Mouse (Mus musculus) midbrain, embryonic 12.5 days (tissue): ENCODE results near the gene Smpd3. TPM values are rescaled to one million over a fixed set of nuclear protein-coding genes. Genes with fewer than 3 reads are reported as not detected.
A peak's percentile ranks its signal among the peaks of the same experiment; 100 is the strongest.

Experiments
- ATAC-seq: fragments of 200-750 bp; cut with Nextera tagmentation; 2 replicates; pipeline ENCODE4 v1.8.0; 2017; ENCODE audit warnings: low read depth, moderate TSS enrichment, moderate library complexity; ENCODE audit not compliant: low FRiP score
- H3K27ac ChIP-seq: fragments of 300-500 bp; sonication (generic); replicated peaks from 2 replicates; pipeline ENCODE4 v1.5.1; 2016; ENCODE audit warnings: mild to moderate bottlenecking
- H3K27me3 ChIP-seq: fragments of 300-500 bp; sonication (generic); 2 replicates; pipeline ENCODE4 v1.6.1; 2016; ENCODE audit warnings: mild to moderate bottlenecking
- H3K36me3 ChIP-seq: fragments of 300-500 bp; sonication (generic); 2 replicates; pipeline ENCODE4 v1.6.1; 2016
- H3K4me1 ChIP-seq: fragments of 300-500 bp; sonication (generic); 2 replicates; pipeline ENCODE4 v1.6.1; 2016
- H3K4me2 ChIP-seq: fragments of 300-500 bp; sonication (generic); replicated peaks from 2 replicates; pipeline ENCODE4 v1.6.1; 2016; ENCODE audit warnings: mild to moderate bottlenecking, moderate library complexity
- H3K4me3 ChIP-seq: fragments of 300-500 bp; sonication (generic); 2 replicates; pipeline ENCODE4 v1.5.1; 2016; ENCODE audit warnings: mild to moderate bottlenecking
- H3K9ac ChIP-seq: fragments of 300-500 bp; sonication (generic); replicated peaks from 2 replicates; pipeline ENCODE4 v1.6.1; 2016; ENCODE audit warnings: mild to moderate bottlenecking, moderate library complexity
- H3K9me3 ChIP-seq: fragments of 300-500 bp; sonication (generic); 2 replicates; pipeline ENCODE4 v1.6.1; 2016; ENCODE audit warnings: mild to moderate bottlenecking
- WGBS: fragments of 180-500 bp; shearing (Covaris S2); methylation state at CpG from one replicate; pipeline ENCODE4 v1.1.7; 2016; 5-methylcytosine and 5-hydroxymethylcytosine counted together
- polyA plus RNA-seq: library from polyadenylated mRNA; unstranded; fragments of >200 nt; fragmentation: Nextera tagmentation; extraction: Ambion mirVana; gene quantifications from 2 replicates; pipeline ENCODE4 v1.2.1, GENCODE M21; 2016

Smpd3 gene
- polyA plus RNA-seq, 1 experiment from 2014 or later, result 26.3 TPM

GRCm38 (mm10) chr8:106210035-106210731, 127.6 kb downstream of the Smpd3 start:
- under 1% methylated on average over 35 of the region's 35 CpGs for WGBS
- Histone ChIP-seq H3K27me3 (no peaks in the 10 kb centered on the region), H3K36me3 (peaks cover 40% of the 10 kb centered on the region), H3K9me3 (no peaks in the 10 kb centered on the region), H3K9ac (peak overlapping the region; percentile 90), H3K4me1 (peaks cover 14% of the 10 kb centered on the region), H3K4me3 (peak overlapping the region; percentile 83), H3K27ac (peak overlapping the region; percentile 92), H3K4me2 (peak overlapping the region; percentile 87)
- peak; percentile 71 for ATAC-seq

Other genes starting within 250 kb of the Smpd3 start
- 0.87 and 1.3 TPM in 2 replicates for gene Esrp2, start 201.0 kb downstream of the Smpd3 start, polyA plus RNA-seq
- 14.2 and 16.7 TPM in 2 replicates for gene Pla2g15, start 187.6 kb downstream of the Smpd3 start, polyA plus RNA-seq
- gene Slc7a6, start 169.1 kb downstream of the Smpd3 start, polyA plus RNA-seq, result 63.2 and 63.8 TPM in 2 replicates
- 36.6 and 39.4 TPM in 2 replicates for gene Slc7a6os, start 127.1 kb downstream of the Smpd3 start, polyA plus RNA-seq
- gene Prmt7, start 127.1 kb downstream of the Smpd3 start, polyA plus RNA-seq, result 57.3 and 59.9 TPM in 2 replicates
- 37.5 and 37.8 TPM in 2 replicates for gene Zfp90, start 77.3 kb upstream of the Smpd3 start, polyA plus RNA-seq
- not detected in 2 replicates for gene 6030452D12Rik, start 162.5 kb upstream of the Smpd3 start, polyA plus RNA-seq
- 2.4 and 3.8 TPM in 2 replicates for gene Cdh3, start 172.9 kb upstream of the Smpd3 start, polyA plus RNA-seq
- 4.1 and 4.3 TPM in 2 replicates for gene Gm10073, start 235.5 kb upstream of the Smpd3 start, polyA plus RNA-seq